Mouse (Mus musculus) heart, embryonic 13.5 days (tissue): Measurements from ENCODE around the gene Psen2. TPM values are rescaled to one million over a fixed set of nuclear protein-coding genes. Genes with fewer than 3 reads are reported as not detected.

ENCODE experiments used
- ATAC-seq: fragments of 200-750 bp; cut with Nextera tagmentation; 2 replicates; pipeline ENCODE4 v1.8.0; 2017; ENCODE audit warnings: moderate TSS enrichment; ENCODE audit not compliant: insufficient number of reproducible peaks, low FRiP score, low TSS enrichment; ENCODE audit errors: extremely low read depth
- H3K27ac ChIP-seq: fragments of 300-500 bp; sonication (generic); replicated peaks from 2 replicates; pipeline ENCODE4 v1.5.1; 2015; ENCODE audit warnings: moderate library complexity, mild to moderate bottlenecking, inconsistent platforms
- H3K27me3 ChIP-seq: fragments of 300-500 bp; sonication (generic); replicated peaks from 2 replicates; pipeline ENCODE4 v1.6.1; 2015; ENCODE audit warnings: mild to moderate bottlenecking, inconsistent platforms
- H3K36me3 ChIP-seq: fragments of 300-500 bp; sonication (generic); 2 replicates; pipeline ENCODE4 v1.6.1; 2015; ENCODE audit warnings: mild to moderate bottlenecking, inconsistent platforms
- H3K4me1 ChIP-seq: fragments of 300-500 bp; sonication (generic); 2 replicates; pipeline ENCODE4 v1.6.1; 2015; ENCODE audit warnings: inconsistent platforms
- H3K4me2 ChIP-seq: fragments of 300-500 bp; sonication (generic); 2 replicates; pipeline ENCODE4 v1.6.1; 2015; ENCODE audit warnings: inconsistent platforms, mild to moderate bottlenecking, moderate library complexity
- H3K4me3 ChIP-seq: fragments of 300-500 bp; sonication (generic); 2 replicates; pipeline ENCODE4 v1.5.1; 2015; ENCODE audit warnings: moderate library complexity, mild to moderate bottlenecking, inconsistent platforms
- H3K9ac ChIP-seq: fragments of 300-500 bp; sonication (generic); 2 replicates; pipeline ENCODE4 v1.6.1; 2015; ENCODE audit warnings: inconsistent platforms, mild to moderate bottlenecking, moderate library complexity
- H3K9me3 ChIP-seq: fragments of 300-500 bp; sonication (generic); 2 replicates; pipeline ENCODE4 v1.6.1; 2016; ENCODE audit warnings: inconsistent platforms
- WGBS: fragments of 180-500 bp; shearing (Covaris S2); methylation state at CpG from one replicate; pipeline ENCODE4 v1.1.7; 2015; ENCODE audit warnings: mixed read lengths; 5-methylcytosine and 5-hydroxymethylcytosine counted together
- polyA plus RNA-seq: library from polyadenylated mRNA; unstranded; fragments of >200 nt; fragmentation: Nextera tagmentation; extraction: Ambion mirVana; gene quantifications from 2 replicates; pipeline ENCODE4 v1.2.1, GENCODE M21; 2015

Gene Psen2
- polyA plus RNA-seq, 1 experiment from 2014 or later = 15.8 TPM

- WGBS = 58% methylated on average over 4 of the region's 4 CpGs
- no peaks in the 10 kb centered on the region for H3K9me3 ChIP-seq
- peak overlapping the region; percentile 84 for H3K4me3 ChIP-seq
- H3K9ac ChIP-seq = peak overlapping the region; percentile 93
- H3K27ac ChIP-seq = peak overlapping the region; percentile 73
- H3K4me1 ChIP-seq = peaks cover 34% of the 10 kb centered on the region
- H3K27me3 ChIP-seq = peaks cover 13% of the 10 kb centered on the region; the same call in 1 of the 2 replicates
- ATAC-seq = no peak
- H3K36me3 ChIP-seq = no peaks in the 10 kb centered on the region
- peak overlapping the region; percentile 94 for H3K4me2 ChIP-seq
Measured at GRCm38 (mm10) chr1:180256866-180257265, 6.4 kb downstream of the Psen2 start.

- WGBS = under 1% methylated on average over 39 of the region's 39 CpGs
- Histone ChIP-seq H3K4me3 (peak overlapping the region; percentile 84), H3K9me3 (no peaks in the 10 kb centered on the region), H3K36me3 (no peaks in the 10 kb centered on the region), H3K27me3 (peaks cover 7% of the 10 kb centered on the region; the same call in 1 of the 2 replicates), H3K9ac (peak overlapping the region; percentile 93), H3K4me2 (peak overlapping the region; percentile 94), H3K4me1 (peaks cover 35% of the 10 kb centered on the region), H3K27ac (peak overlapping the region; percentile 73)
- peak; percentile 98 for ATAC-seq
Measured at GRCm38 (mm10) chr1:180256138-180256674, 7.0 kb downstream of the Psen2 start.

GRCm38 (mm10) chr1:180255294-180256117 is 7.7 kb downstream of the Psen2 start:
- 0 out of 2 replicates have a peak, but pooled peaks cover 3% of the 10 kb centered on the region for H3K27me3 ChIP-seq
- H3K27ac ChIP-seq = peak overlapping the region; percentile 73
- ATAC-seq = no peak
- peak overlapping the region; percentile 94 for H3K4me2 ChIP-seq
- peak overlapping the region; percentile 84 for H3K4me3 ChIP-seq
- 3% methylated on average over 33 of the region's 33 CpGs for WGBS
- peak overlapping the region; percentile 93 for H3K9ac ChIP-seq
- H3K36me3 ChIP-seq = no peaks in the 10 kb centered on the region
- no peaks in the 10 kb centered on the region for H3K9me3 ChIP-seq
- peaks cover 35% of the 10 kb centered on the region for H3K4me1 ChIP-seq

- Histone ChIP-seq H3K36me3 (no peaks in the 10 kb centered on the region), H3K27ac (no peak overlapping the region), H3K4me1 (peaks cover 40% of the 10 kb centered on the region), H3K9me3 (no peaks in the 10 kb centered on the region), H3K4me2 (no peak overlapping the region), H3K4me3 (no peak overlapping the region), H3K27me3 (0 out of 2 replicates have a peak, but pooled peaks cover 3% of the 10 kb centered on the region), H3K9ac (no peak overlapping the region)
- no peak for ATAC-seq
- WGBS = 81% methylated on average over 5 of the region's 5 CpGs
Measured at GRCm38 (mm10) chr1:180254316-180254715, 8.9 kb downstream of the Psen2 start.

- H3K4me3 ChIP-seq = no peak overlapping the region
- 0 out of 2 replicates have a peak, but pooled peaks cover 3% of the 10 kb centered on the region for H3K27me3 ChIP-seq
- H3K9me3 ChIP-seq = no peaks in the 10 kb centered on the region
- 76% methylated on average over 11 of the region's 11 CpGs for WGBS
- H3K9ac ChIP-seq = no peak overlapping the region
- H3K4me2 ChIP-seq = no peak overlapping the region
- ATAC-seq = no peak
- no peaks in the 10 kb centered on the region for H3K36me3 ChIP-seq
- peaks cover 56% of the 10 kb centered on the region for H3K4me1 ChIP-seq
- no peak overlapping the region for H3K27ac ChIP-seq
Measured at GRCm38 (mm10) chr1:180252656-180253190, 10.5 kb downstream of the Psen2 start.

GRCm38 (mm10) chr1:180251176-180252048 is 11.8 kb downstream of the Psen2 start:
- WGBS = 50% methylated on average over 10 of the region's 10 CpGs
- Histone ChIP-seq H3K4me3 (no peak overlapping the region), H3K27me3 (0 out of 2 replicates have a peak, but pooled peaks cover 3% of the 10 kb centered on the region), H3K36me3 (no peaks in the 10 kb centered on the region), H3K4me2 (no peak overlapping the region), H3K27ac (no peak overlapping the region; the same call in 1 of the 2 replicates), H3K9ac (no peak overlapping the region), H3K9me3 (no peaks in the 10 kb centered on the region), H3K4me1 (peaks cover 55% of the 10 kb centered on the region)
- no peak for ATAC-seq

GRCm38 (mm10) chr1:180250441-180250830 is 12.8 kb downstream of the Psen2 start:
- Histone ChIP-seq H3K27me3 (0 out of 2 replicates have a peak, but pooled peaks cover 3% of the 10 kb centered on the region), H3K4me1 (peaks cover 59% of the 10 kb centered on the region), H3K27ac (peak overlapping the region; percentile 80), H3K9ac (peak overlapping the region; percentile 61), H3K4me2 (peak overlapping the region; percentile 55), H3K36me3 (no peaks in the 10 kb centered on the region), H3K9me3 (no peaks in the 10 kb centered on the region), H3K4me3 (peak overlapping the region; percentile 23; the same call in 1 of the 2 replicates)
- WGBS = 36% methylated on average over 8 of the region's 8 CpGs
- no peak for ATAC-seq

GRCm38 (mm10) chr1:180249666-180250440 is 13.4 kb downstream of the Psen2 start:
- H3K27me3 ChIP-seq = 0 out of 2 replicates have a peak, but pooled peaks cover 2% of the 10 kb centered on the region
- peak overlapping the region; percentile 23 for H3K4me3 ChIP-seq
- H3K9ac ChIP-seq = peak overlapping the region; percentile 61
- peaks cover 55% of the 10 kb centered on the region for H3K4me1 ChIP-seq
- peak; percentile 48; the same call in 1 of the 2 replicates for ATAC-seq
- 15% methylated on average over 20 of the region's 20 CpGs for WGBS
- 0 out of 2 replicates have a peak, but pooled peaks cover 5% of the 10 kb centered on the region for H3K36me3 ChIP-seq
- peak overlapping the region; percentile 55 for H3K4me2 ChIP-seq
- H3K27ac ChIP-seq = peak overlapping the region; percentile 80
- H3K9me3 ChIP-seq = no peaks in the 10 kb centered on the region

- Histone ChIP-seq H3K4me2 (peak overlapping the region; percentile 20; the same call in 1 of the 2 replicates), H3K36me3 (peaks cover 6% of the 10 kb centered on the region; the same call in 1 of the 2 replicates), H3K27ac (peak overlapping the region; percentile 80), H3K4me3 (no peak overlapping the region), H3K4me1 (peaks cover 53% of the 10 kb centered on the region), H3K9ac (no peak overlapping the region), H3K9me3 (no peaks in the 10 kb centered on the region), H3K27me3 (no peaks in the 10 kb centered on the region)
- 39% methylated on average over 7 of the region's 7 CpGs for WGBS
- ATAC-seq = no peak
Measured at GRCm38 (mm10) chr1:180248593-180249146, 14.6 kb downstream of the Psen2 start.

- H3K4me2 ChIP-seq = no peak overlapping the region
- no peak overlapping the region for H3K9ac ChIP-seq
- ATAC-seq = no peak
- 24% methylated on average over 7 of the region's 7 CpGs for WGBS
- H3K36me3 ChIP-seq = peaks cover 9% of the 10 kb centered on the region; the same call in 1 of the 2 replicates
- H3K27ac ChIP-seq = peak overlapping the region; percentile 73
- H3K4me3 ChIP-seq = no peak overlapping the region
- H3K4me1 ChIP-seq = peaks cover 53% of the 10 kb centered on the region
- H3K9me3 ChIP-seq = peaks cover 3% of the 10 kb centered on the region; the same call in 1 of the 2 replicates
- no peaks in the 10 kb centered on the region for H3K27me3 ChIP-seq
Measured at GRCm38 (mm10) chr1:180247901-180248300, 15.3 kb downstream of the Psen2 start.
